Mouse (Mus musculus) lung, adult 2 months (tissue): ENCODE results near the gene Dxo.

Experiments
- CTCF ChIP-seq: fragments of 200-500 bp; IDR thresholded peaks from 2 replicates; pipeline ENCODE4 v1.5.1; 2011; ENCODE audit warnings: mild to moderate bottlenecking, low read length, control low read depth; ENCODE audit not compliant: insufficient read depth
- POLR2A ChIP-seq: fragments of 200-500 bp; IDR thresholded peaks from 2 replicates; pipeline ENCODE4 v1.6.1; 2011; ENCODE audit warnings: low read depth, mild to moderate bottlenecking, control low read depth, low read length, borderline replicate concordance; ENCODE audit errors: extremely low read depth

- TF ChIP-seq CTCF (peak; percentile 69), POLR2A (no peak)
These were observed 41.2 kb upstream of the Dxo start for GRCm38 (mm10) chr17:34795633-34796032.
